Mouse (Mus musculus) hindbrain, embryonic 15.5 days (tissue): ENCODE data around the gene Cxcl13. TPM values are rescaled to one million over a fixed set of nuclear protein-coding genes. Genes with fewer than 3 reads are reported as not detected.

Experiments
- ATAC-seq: fragments of 200-750 bp; cut with Nextera tagmentation; 2 replicates; pipeline ENCODE4 v1.8.0; 2017; ENCODE audit warnings: low read depth, moderate number of reproducible peaks, moderate TSS enrichment; ENCODE audit not compliant: low FRiP score
- H3K27ac ChIP-seq: fragments of 300-500 bp; sonication (generic); replicated peaks from 2 replicates; pipeline ENCODE4 v1.5.1; 2015; ENCODE audit warnings: mild to moderate bottlenecking, inconsistent platforms
- H3K27me3 ChIP-seq: fragments of 300-500 bp; sonication (generic); 2 replicates; pipeline ENCODE4 v1.6.1; 2015; ENCODE audit warnings: control low read depth, inconsistent platforms
- H3K36me3 ChIP-seq: fragments of 300-500 bp; sonication (generic); 2 replicates; pipeline ENCODE4 v1.6.1; 2015; ENCODE audit warnings: control low read depth, inconsistent platforms
- H3K4me1 ChIP-seq: fragments of 300-500 bp; sonication (generic); replicated peaks from 2 replicates; pipeline ENCODE4 v1.6.1; 2015; ENCODE audit warnings: control low read depth, inconsistent platforms
- H3K4me2 ChIP-seq: fragments of 300-500 bp; sonication (generic); 2 replicates; pipeline ENCODE4 v1.6.1; 2015; ENCODE audit warnings: moderate library complexity, mild to moderate bottlenecking, inconsistent platforms
- H3K4me3 ChIP-seq: fragments of 300-500 bp; sonication (generic); 2 replicates; pipeline ENCODE4 v1.5.1; 2015; ENCODE audit warnings: mild to moderate bottlenecking, inconsistent platforms
- H3K9ac ChIP-seq: fragments of 300-500 bp; sonication (generic); 2 replicates; pipeline ENCODE4 v1.6.1; 2015; ENCODE audit warnings: inconsistent platforms
- H3K9me3 ChIP-seq: fragments of 300-500 bp; sonication (generic); 2 replicates; pipeline ENCODE4 v1.6.1; 2016; ENCODE audit warnings: control low read depth, inconsistent platforms
- WGBS: fragments of 180-500 bp; shearing (Covaris S2); methylation state at CpG from one replicate; pipeline ENCODE4 v1.1.7; 2015; 5-methylcytosine and 5-hydroxymethylcytosine counted together
- polyA plus RNA-seq: library from polyadenylated mRNA; unstranded; fragments of >200 nt; fragmentation: Nextera tagmentation; extraction: Ambion mirVana; gene quantifications from 2 replicates; pipeline ENCODE4 v1.2.1, GENCODE M21; 2015

Gene Cxcl13
- polyA plus RNA-seq, 1 experiment from 2014 or later: 0.30 TPM

- WGBS: 6% methylated on average over 12 of the region's 12 CpGs
- peak overlapping the region; percentile 35 for H3K4me2 ChIP-seq
- peak; percentile 79 for ATAC-seq
- no peaks in the 10 kb centered on the region for H3K27me3 ChIP-seq
- peak overlapping the region; percentile 38 for H3K27ac ChIP-seq
- 0 out of 2 replicates have a peak overlapping the region, but pooled peaks have one; percentile 7 for H3K9ac ChIP-seq
- peaks cover 8% of the 10 kb centered on the region for H3K4me1 ChIP-seq
- no peak overlapping the region for H3K4me3 ChIP-seq
- H3K36me3 ChIP-seq: no peaks in the 10 kb centered on the region
- H3K9me3 ChIP-seq: no peaks in the 10 kb centered on the region
Observed at GRCm38 (mm10) chr5:95991339-95992292, 34.9 kb downstream of the Cxcl13 start.

GRCm38 (mm10) chr5:95997276-95997675 is 40.5 kb downstream of the Cxcl13 start:
- WGBS: 54% methylated on average over 3 of the region's 3 CpGs
- Histone ChIP-seq H3K36me3 (no peaks in the 10 kb centered on the region), H3K27ac (no peak overlapping the region), H3K4me3 (no peak overlapping the region), H3K9me3 (no peaks in the 10 kb centered on the region), H3K4me1 (no peaks in the 10 kb centered on the region), H3K4me2 (no peak overlapping the region), H3K9ac (no peak overlapping the region), H3K27me3 (no peaks in the 10 kb centered on the region)
- no peak for ATAC-seq

GRCm38 (mm10) chr5:96003348-96003747 is 46.6 kb downstream of the Cxcl13 start:
- Histone ChIP-seq H3K9me3 (no peaks in the 10 kb centered on the region), H3K27me3 (no peaks in the 10 kb centered on the region), H3K9ac (no peak overlapping the region), H3K36me3 (no peaks in the 10 kb centered on the region), H3K4me1 (no peaks in the 10 kb centered on the region), H3K4me2 (no peak overlapping the region), H3K4me3 (no peak overlapping the region), H3K27ac (no peak overlapping the region)
- ATAC-seq: no peak

- ATAC-seq: no peak
- no peaks in the 10 kb centered on the region for H3K4me1 ChIP-seq
- no peaks in the 10 kb centered on the region for H3K27me3 ChIP-seq
- H3K9ac ChIP-seq: no peak overlapping the region
- H3K9me3 ChIP-seq: no peaks in the 10 kb centered on the region
- no peak overlapping the region for H3K27ac ChIP-seq
- no peak overlapping the region for H3K4me3 ChIP-seq
- H3K36me3 ChIP-seq: no peaks in the 10 kb centered on the region
- WGBS: 85% methylated on average over 7 of the region's 7 CpGs
- no peak overlapping the region for H3K4me2 ChIP-seq
Observed at GRCm38 (mm10) chr5:96008274-96008842, 51.6 kb downstream of the Cxcl13 start.

GRCm38 (mm10) chr5:96009076-96009475 is 52.3 kb downstream of the Cxcl13 start:
- Histone ChIP-seq H3K27ac (no peak overlapping the region), H3K9ac (no peak overlapping the region), H3K4me1 (no peaks in the 10 kb centered on the region), H3K4me2 (no peak overlapping the region), H3K9me3 (no peaks in the 10 kb centered on the region), H3K4me3 (no peak overlapping the region), H3K27me3 (no peaks in the 10 kb centered on the region), H3K36me3 (no peaks in the 10 kb centered on the region)
- ATAC-seq: no peak
- WGBS: 65% methylated on average over 1 of the region's 1 CpGs

Other genes with a start within 250 kb of the Cxcl13 start
- gene Gm7978, start 220.8 kb upstream of the Cxcl13 start, polyA plus RNA-seq: not detected in 2 replicates
- not detected in 2 replicates for gene Gm7982, start 214.9 kb upstream of the Cxcl13 start, polyA plus RNA-seq
- not detected in 2 replicates for gene E330014E10Rik, start 181.0 kb upstream of the Cxcl13 start, polyA plus RNA-seq
- gene Cnot6l, start 207.2 kb downstream of the Cxcl13 start, polyA plus RNA-seq: 12.1 and 15.4 TPM in 2 replicates